Mouse (Mus musculus) C2C12 (cell line): ENCODE results near the gene Uqcr10.

Source experiments
- CEBPB ChIP-seq: IDR thresholded peaks from one replicate; pipeline ENCODE4 v1.6.1; 2011; ENCODE audit warnings: low read depth, mild to moderate bottlenecking, control low read depth, moderate library complexity
- CTCF ChIP-seq: IDR thresholded peaks from one replicate; pipeline ENCODE4 v1.5.1; 2011; ENCODE audit not compliant: control insufficient read depth, insufficient read depth, insufficient read length
- FOSL1 ChIP-seq: IDR thresholded peaks from one replicate; pipeline ENCODE4 v1.8.0; 2011; ENCODE audit warnings: mild to moderate bottlenecking, low read length; ENCODE audit not compliant: poor library complexity, insufficient read depth, severe bottlenecking
- MAX ChIP-seq: IDR thresholded peaks from one replicate; pipeline ENCODE4 v1.6.1; 2011; ENCODE audit warnings: mild to moderate bottlenecking, control low read depth
- USF1 ChIP-seq: IDR thresholded peaks from one replicate; pipeline ENCODE4 v1.6.1; 2011; ENCODE audit warnings: low read depth, mild to moderate bottlenecking, control low read depth, moderate library complexity

GRCm38 (mm10) chr11:4660309-4661025 lies 43.7 kb downstream of the Uqcr10 start:
- TF ChIP-seq FOSL1 (no peak), MAX (no peak), CTCF (no peak), USF1 (no peak), CEBPB (no peak)
